Mouse (Mus musculus) common myeloid progenitor, adult 5-6 weeks (primary cell): Measurements from ENCODE around the gene Pnpla5. TPM values are rescaled to one million over a fixed set of nuclear protein-coding genes. Genes with fewer than 3 reads are reported as not detected.
A peak's percentile ranks its signal among the peaks of the same experiment; 100 is the strongest.
"Not testable (repeated sequence)": the region's sequence is repeated elsewhere in the genome, so short reads cannot be mapped to it uniquely, and the experiment has no call there.

Source experiments
- ATAC-seq: replicated peaks from 2 replicates; pipeline ENCODE4 v1.8.0; 2016; ENCODE audit warnings: low read depth, mild to moderate bottlenecking, moderate TSS enrichment, inconsistent platforms; ENCODE audit not compliant: poor library complexity, severe bottlenecking
- total RNA-seq: library from RNA; stranded (forward); fragments of 200-1000, 187-1606 nt; gene quantifications from 2 replicates; pipeline ENCODE4 v1.2.3, GENCODE M21; 2017

Gene Pnpla5
- total RNA-seq: not detected in 2 replicates

- no peak for ATAC-seq
These were observed at the start of gene Pnpla5 for GRCm38 (mm10) chr15:84123075-84123474. Gene Pnpla5, minus strand, starts transcription at chr15:84123175.

GRCm38 (mm10) chr15:84171166-84171565 lies 48.2 kb upstream of the Pnpla5 start:
- no peak for ATAC-seq

GRCm38 (mm10) chr15:84169511-84169910 lies 46.5 kb upstream of the Pnpla5 start:
- no peak for ATAC-seq

- peak; percentile 2; the same call in 1 of the 2 replicates for ATAC-seq
These were observed 45.5 kb upstream of the Pnpla5 start for GRCm38 (mm10) chr15:84168170-84169161.

GRCm38 (mm10) chr15:84167600-84167999 lies 44.6 kb upstream of the Pnpla5 start, which contains the start of gene Pnpla3:
Gene Pnpla3, plus strand, starts transcription at chr15:84167837.
- peak; percentile 96 for ATAC-seq

GRCm38 (mm10) chr15:84166818-84167217 lies 43.8 kb upstream of the Pnpla5 start:
- no peak for ATAC-seq

DNA sequence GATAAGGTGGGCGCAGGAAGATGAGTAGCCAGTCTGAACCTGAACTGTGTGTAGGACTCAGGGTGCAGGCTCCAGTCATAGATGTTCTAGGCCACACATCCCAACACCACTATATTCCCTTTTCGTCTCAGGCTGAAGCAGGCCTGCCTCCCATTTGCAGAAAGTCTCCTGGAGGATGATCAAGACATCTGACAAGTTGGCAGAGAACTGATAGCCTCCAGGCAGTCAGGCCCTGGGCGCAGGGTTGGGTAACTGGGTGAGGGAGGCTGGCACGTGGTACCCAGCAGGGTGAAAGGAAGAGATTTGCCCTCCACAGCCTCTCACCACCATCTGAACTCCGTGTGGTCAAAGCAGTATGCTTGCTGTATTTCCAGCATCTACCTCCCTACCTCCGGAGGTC lies 38.9 kb upstream of the Pnpla5 start:
- no peak for ATAC-seq

DNA sequence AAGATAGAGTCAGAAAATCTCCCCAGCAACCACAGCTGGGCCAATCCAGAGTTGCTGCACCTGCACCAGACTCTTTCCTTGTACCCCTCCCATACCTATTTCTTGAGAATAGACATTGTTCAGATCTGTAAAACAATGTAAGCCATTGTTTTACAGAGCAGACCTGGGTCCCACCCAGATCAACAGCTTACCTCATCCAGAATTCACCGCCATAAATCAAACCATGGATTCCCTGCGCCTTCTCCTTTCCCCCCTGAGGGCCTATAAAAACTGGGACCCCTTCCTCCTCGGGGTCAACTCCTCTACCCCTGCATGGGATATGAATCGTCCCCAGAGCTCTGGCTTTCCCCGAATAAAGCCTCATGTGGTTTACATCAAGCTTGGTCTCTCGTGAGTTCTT lies 34.6 kb upstream of the Pnpla5 start:
- ATAC-seq: not testable (repeated sequence)

DNA sequence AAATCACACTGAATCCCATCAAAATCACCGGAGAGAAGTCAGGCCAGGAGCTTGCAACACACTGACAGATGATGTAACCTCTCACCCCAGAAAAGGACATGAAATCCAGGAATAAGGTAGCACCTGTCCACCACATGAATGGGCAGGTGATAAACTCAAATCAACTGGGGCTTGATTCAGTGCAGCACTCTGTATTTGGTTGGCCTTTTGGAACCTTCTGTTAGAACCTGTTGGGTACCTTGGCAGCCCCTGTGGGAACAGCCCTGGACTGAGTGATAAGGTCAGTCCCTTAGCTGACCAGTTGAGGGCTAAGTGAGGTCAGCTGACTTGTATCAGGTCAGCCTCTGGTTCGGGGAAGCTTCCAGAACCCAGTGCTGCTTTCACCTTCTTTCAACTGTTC lies 33.2 kb upstream of the Pnpla5 start:
- ATAC-seq: no peak

DNA sequence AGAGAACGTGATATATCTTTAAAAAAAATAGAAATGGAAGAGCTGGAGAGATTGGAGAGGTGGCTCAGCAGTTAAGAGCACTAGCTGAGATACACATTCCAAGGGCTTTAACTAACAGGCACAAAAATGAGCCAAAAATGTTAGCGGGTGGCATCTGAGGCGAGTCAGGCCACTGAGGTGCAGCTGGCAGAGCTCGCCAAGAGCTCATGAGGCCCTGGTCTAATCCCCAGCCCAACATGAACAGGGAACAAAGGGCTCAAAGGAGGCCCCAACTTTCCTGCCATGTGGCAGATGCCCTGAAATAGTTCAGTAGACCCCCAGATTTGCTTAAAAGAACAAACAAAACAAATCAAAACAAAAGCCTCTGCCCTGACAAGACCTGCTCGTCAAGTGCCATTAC lies 18.0 kb upstream of the Pnpla5 start:
- no peak for ATAC-seq

DNA sequence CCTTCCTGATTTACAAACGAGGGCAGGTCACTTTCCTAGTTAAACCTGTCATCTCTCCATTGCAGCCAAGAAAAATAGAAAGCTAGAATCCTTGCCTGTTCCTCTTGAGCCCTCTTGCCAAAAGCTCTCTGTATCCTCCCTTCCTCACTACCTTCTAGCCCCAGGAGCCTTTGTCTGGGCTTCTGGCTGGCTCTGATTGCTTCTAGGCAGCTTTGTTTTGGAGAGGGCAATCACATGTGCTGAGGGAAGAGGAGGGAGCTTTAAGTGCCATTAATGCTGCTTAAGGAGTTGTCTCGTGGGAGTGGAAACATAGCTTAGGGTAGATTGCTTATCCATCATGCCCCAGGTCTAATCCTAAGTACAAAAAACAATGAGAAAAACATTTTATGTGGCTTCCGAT lies 17.1 kb upstream of the Pnpla5 start:
- ATAC-seq: no peak

GRCm38 (mm10) chr15:84139592-84140005 lies 16.6 kb upstream of the Pnpla5 start:
- ATAC-seq: no peak

DNA sequence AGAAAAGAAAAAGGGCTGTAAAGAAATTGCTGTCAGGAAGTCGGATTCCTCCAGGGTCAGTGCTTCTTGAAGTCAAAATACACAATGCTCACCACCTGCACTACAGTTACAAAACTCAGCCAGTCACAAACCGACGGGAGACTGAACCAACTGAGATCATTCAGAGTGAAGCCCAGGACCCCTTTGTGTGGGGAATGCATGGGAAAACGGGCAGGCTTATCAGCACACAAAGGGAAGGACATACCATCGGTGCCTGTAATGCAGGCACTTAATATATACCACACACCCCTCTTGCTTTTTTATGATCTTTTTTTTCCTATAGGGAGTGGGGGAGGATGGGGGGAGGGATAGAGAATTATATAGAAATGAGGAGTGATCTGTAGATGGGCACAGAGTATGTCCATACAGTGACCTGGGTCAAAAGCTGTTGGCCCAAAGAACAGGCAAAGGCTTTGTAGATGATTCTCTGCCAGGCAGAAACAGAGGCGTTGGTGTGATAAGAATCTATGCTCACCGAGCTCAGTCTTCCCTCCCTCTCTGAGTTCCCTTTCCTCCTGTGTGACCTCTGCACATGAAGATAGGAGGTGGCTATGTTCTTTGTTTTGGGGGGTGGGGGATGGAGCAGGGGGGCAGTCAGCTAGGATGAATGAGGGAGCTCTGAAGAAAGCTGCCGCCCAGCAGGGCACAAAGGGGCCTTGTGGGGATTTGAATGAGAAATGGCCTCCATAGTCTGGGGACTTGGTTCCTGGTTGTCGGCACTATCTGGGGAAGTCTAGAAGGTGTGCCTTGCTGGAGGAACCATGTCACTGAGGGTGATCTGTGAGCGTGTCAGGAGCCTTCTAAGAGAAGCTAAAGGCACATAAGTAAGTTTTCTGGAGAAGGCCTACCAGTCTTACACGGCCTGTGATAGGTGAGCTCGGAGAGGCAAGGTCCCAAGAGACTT lies 13.8 kb upstream of the Pnpla5 start:
- no peak; the same call in 1 of the 2 replicates for ATAC-seq

DNA sequence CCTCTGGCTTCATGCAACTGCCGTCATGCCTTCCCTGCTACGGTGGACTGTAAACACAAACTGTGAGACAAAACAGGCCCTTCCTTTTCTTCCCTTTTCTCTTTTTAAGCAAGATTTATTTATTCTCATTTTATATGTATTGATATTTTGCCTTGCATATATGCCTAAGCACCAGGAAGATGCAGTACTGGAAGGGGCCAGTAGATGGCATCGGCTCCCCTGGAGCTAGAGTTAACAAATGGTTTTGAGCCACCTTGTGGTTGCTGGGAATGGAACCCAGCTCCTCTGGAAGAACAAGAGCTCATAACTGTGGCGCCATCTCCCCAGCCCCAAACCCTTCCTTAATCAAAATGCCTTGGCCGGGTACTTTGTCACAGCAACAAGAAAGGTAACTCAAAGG lies 12.5 kb upstream of the Pnpla5 start:
- ATAC-seq: no peak

GRCm38 (mm10) chr15:84133440-84133839 lies 10.5 kb upstream of the Pnpla5 start:
- ATAC-seq: no peak

DNA sequence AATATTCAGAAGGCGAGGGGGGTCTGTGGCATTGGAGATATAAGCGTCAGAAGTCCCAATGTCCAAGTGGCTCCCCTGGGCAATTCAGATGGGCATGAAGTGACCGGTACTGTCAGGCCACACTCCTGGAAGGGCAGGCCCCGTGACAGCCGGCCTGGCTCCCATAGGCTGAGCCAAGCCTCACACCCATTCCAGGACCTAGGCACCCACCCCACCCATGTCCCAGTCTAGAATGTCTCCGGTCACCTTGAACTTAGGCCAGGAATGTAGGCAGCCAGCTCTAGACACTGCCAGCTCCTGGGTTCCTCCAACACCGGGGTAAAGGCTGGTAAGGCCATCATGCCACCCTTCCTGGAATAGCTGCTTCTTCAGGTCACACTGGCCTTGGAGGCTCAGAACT lies 9.0 kb upstream of the Pnpla5 start:
- no peak for ATAC-seq

GRCm38 (mm10) chr15:84131096-84131786 lies 8.3 kb upstream of the Pnpla5 start:
- ATAC-seq: peak; percentile 37

GRCm38 (mm10) chr15:84126871-84127270 lies 3.9 kb upstream of the Pnpla5 start:
- peak; percentile 95 for ATAC-seq

DNA sequence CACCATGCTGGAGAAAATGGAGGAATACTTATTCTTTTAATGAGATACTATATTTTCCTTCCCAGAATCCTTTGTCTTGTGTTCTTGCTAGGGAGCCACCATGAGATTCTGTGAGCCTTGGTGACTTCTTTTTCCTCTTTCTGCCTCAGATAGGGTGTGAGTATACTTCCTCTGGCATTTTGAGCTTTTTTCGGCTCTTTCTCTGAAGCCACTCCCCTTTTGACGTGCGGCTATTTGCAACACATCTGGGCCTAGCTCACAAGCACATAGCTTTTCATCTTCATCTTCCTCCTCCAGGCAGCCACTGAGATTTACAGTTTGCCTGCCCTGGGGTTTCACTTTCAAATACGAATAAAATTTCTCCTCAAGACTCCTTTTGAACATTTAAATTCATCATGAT lies 3.5 kb upstream of the Pnpla5 start:
- ATAC-seq: peak; percentile 45

GRCm38 (mm10) chr15:84124086-84124485 lies 1.1 kb upstream of the Pnpla5 start:
- ATAC-seq: no peak
